Mouse (Mus musculus) spleen, adult 18-20 months (tissue): ENCODE measurements around the gene Map2k2.
A peak's percentile ranks its signal among the peaks of the same experiment; 100 is the strongest.
"Not testable (repeated sequence)": the region's sequence is repeated elsewhere in the genome, so short reads cannot be mapped to it uniquely, and the experiment has no call there.

ENCODE experiments used
- DNase-seq, 2 experiments: peaks; one replicate each; pipeline ENCODE4 v3.0.0; 2022; ENCODE audit warnings: mixed read lengths in 2 of 2

Map2k2 gene

GRCm38 (mm10) chr10:81105565-81106112, at the start of gene Map2k2:
Gene Map2k2, plus strand, starts transcription at chr10:81105915.
- peak; percentile 95 to 96 for DNase-seq

- no peak for DNase-seq
Measured at GRCm38 (mm10) chr10:81057406-81058130, 48.1 kb upstream of the Map2k2 start.

GRCm38 (mm10) chr10:81058896-81059295, 46.8 kb upstream of the Map2k2 start:
- DNase-seq = no peak

GRCm38 (mm10) chr10:81059603-81060543, 45.8 kb upstream of the Map2k2 start, which contains the start of gene Sgta:
Gene Sgta, minus strand, starts transcription at chr10:81060181.
- peak; percentile 96 for DNase-seq

GRCm38 (mm10) chr10:81062710-81063109, 43.0 kb upstream of the Map2k2 start:
- no peak for DNase-seq

- not testable (repeated sequence) for DNase-seq
Measured at GRCm38 (mm10) chr10:81064519-81064918, 41.2 kb upstream of the Map2k2 start.

GRCm38 (mm10) chr10:81068706-81069105, 37.0 kb upstream of the Map2k2 start:
- DNase-seq = no peak

- peak; percentile 92 to 96 for DNase-seq
Measured at GRCm38 (mm10) chr10:81069836-81070235, 35.9 kb upstream of the Map2k2 start, which contains the start of gene Thop1. Gene Thop1, plus strand, starts transcription at chr10:81070035.

- no peak for DNase-seq
Measured at GRCm38 (mm10) chr10:81072290-81072689, 33.4 kb upstream of the Map2k2 start.

- DNase-seq = no peak
Measured at GRCm38 (mm10) chr10:81073464-81073863, 32.3 kb upstream of the Map2k2 start.

- DNase-seq = no peak
Measured at GRCm38 (mm10) chr10:81075734-81076133, 30.0 kb upstream of the Map2k2 start.

GRCm38 (mm10) chr10:81076356-81076755, 29.4 kb upstream of the Map2k2 start:
- DNase-seq = no peak

GRCm38 (mm10) chr10:81077916-81078315, 27.8 kb upstream of the Map2k2 start:
- no peak for DNase-seq

GRCm38 (mm10) chr10:81080008-81080655, 25.6 kb upstream of the Map2k2 start:
- DNase-seq = no peak

- DNase-seq = peak; percentile 41 to 81
Measured at GRCm38 (mm10) chr10:81082168-81082960, 23.4 kb upstream of the Map2k2 start.

GRCm38 (mm10) chr10:81087021-81087420, 18.7 kb upstream of the Map2k2 start:
- peak in 1 of 2 experiments; percentile 46 for DNase-seq

- no peak for DNase-seq
Measured at GRCm38 (mm10) chr10:81089216-81089615, 16.5 kb upstream of the Map2k2 start.

GRCm38 (mm10) chr10:81090621-81091020, 15.1 kb upstream of the Map2k2 start:
- no peak for DNase-seq

- no peak for DNase-seq
Measured at GRCm38 (mm10) chr10:81092465-81093250, 13.1 kb upstream of the Map2k2 start.

- DNase-seq = no peak
Measured at GRCm38 (mm10) chr10:81094931-81095678, 10.6 kb upstream of the Map2k2 start.
